In the genomic region with DNA sequence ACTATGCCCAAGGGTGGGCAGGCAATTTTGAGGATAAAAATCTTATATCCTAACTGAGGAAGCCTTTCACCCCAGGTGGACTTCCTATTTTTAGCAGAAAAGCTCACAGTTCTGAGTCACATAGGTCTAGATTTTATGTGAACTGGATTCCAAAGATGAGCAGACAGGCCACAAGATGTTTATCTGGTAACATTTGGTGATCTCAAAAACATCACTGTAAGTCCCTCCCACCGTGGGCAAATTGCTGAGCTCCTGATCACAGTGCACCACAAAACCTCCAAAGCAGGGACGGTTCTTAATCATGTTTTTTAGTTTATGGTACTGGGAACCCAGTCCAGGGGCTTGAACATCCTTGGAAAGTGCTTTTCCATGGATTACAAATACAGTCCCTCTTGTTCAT, we compare ENCODE assay signal across 37 mouse cellular contexts. TPM values are rescaled to one million over a fixed set of nuclear protein-coding genes. Genes with fewer than 3 reads are reported as not detected.
DNase-seq lines count a peak whose midpoint lies in the region; ATAC-seq and TF ChIP-seq lines count a peak whose summit lies in the region.
"Had no signal": no experiment of that assay in that cellular context is flagged by ENCODE, and none has a peak within 500 bp of the region (broad histone marks: within the 10 kb centered on the region; RNA-seq: fewer than 3 reads in every experiment).

No protein-coding gene starts in this region.

- peak overlapping the region; percentile 55; the same call in 1 of the 2 replicates for H3K27ac ChIP-seq in MEL (ENCODE audit: control insufficient read depth, low read depth, low read length)
- H3K27ac ChIP-seq in liver, embryonic 11.5 days (ENCODE audit: low read depth, low read length), result no peak overlapping the region
- H3K27ac ChIP-seq in liver, embryonic 16.5 days (ENCODE audit: low read length), result peak overlapping the region; percentile 98
- H3K27ac ChIP-seq: embryonic facial prominence, embryonic 12.5 days; heart, embryonic 10.5 days; heart, embryonic 15.5 days; limb, embryonic 13.5 days; neural tube, embryonic 15.5 days had no signal

- H3K4me2 ChIP-seq in liver, embryonic 11.5 days, result peak overlapping the region; percentile 59; the same call in 1 of the 2 replicates
- peak overlapping the region; percentile 77 for H3K4me2 ChIP-seq in liver, embryonic 16.5 days (ENCODE audit: low read depth, low read length)
- H3K4me2 ChIP-seq: embryonic facial prominence, embryonic 12.5 days; heart, embryonic 15.5 days; limb, embryonic 13.5 days; neural tube, embryonic 15.5 days had no signal

- H3K4me3 ChIP-seq in MEL (ENCODE audit: control insufficient read depth in 1 of 2, insufficient read depth in 1 of 2, low read depth in 2 of 2, low read length in 2 of 2), result no peak overlapping the region
- H3K4me3 ChIP-seq in liver, embryonic 11.5 days (ENCODE audit: low read depth, low read length), result no peak overlapping the region
- H3K4me3 ChIP-seq in liver, embryonic 16.5 days (ENCODE audit: low read depth, low read length), result peak overlapping the region; percentile 31; the same call in 1 of the 2 replicates
- H3K4me3 ChIP-seq: embryonic facial prominence, embryonic 12.5 days; heart, embryonic 10.5 days; heart, embryonic 15.5 days; limb, embryonic 13.5 days; neural tube, embryonic 15.5 days had no signal

- ATAC-seq in CD4-positive, CD25-positive, alpha-beta regulatory T cell, adult 4 months, result no peak
- no peak for ATAC-seq in liver, embryonic 11.5 days (replicated peaks; ENCODE audit: low FRiP score)
- no peak for ATAC-seq in liver, embryonic 16.5 days (ENCODE audit: low read depth)
- ATAC-seq: activated CD4-positive, CD25-positive, alpha-beta regulatory T cell, adult 4 months; hindbrain, embryonic 16.5 days; intestine, embryonic 16.5 days had no signal

- TF ChIP-seq POLR2A in MEL (IDR thresholded peaks at IDR 0.05; ENCODE audit: control insufficient read depth in 1 of 2, insufficient read depth in 1 of 2, low read depth in 1 of 2, low read length in 2 of 2, poor library complexity in 1 of 2), result no peak

- H3K79me2 ChIP-seq in MEL (ENCODE audit: control insufficient read depth, insufficient read depth, low read length, poor library complexity), result peaks cover 4% of the 10 kb centered on the region; the same call in 1 of the 2 replicates

- peak; percentile 10 for DNase-seq in CD4-positive, CD25-positive, alpha-beta regulatory T cell, adult 2 months (ENCODE audit: low read depth, low spot score)
- DNase-seq in MEL (ENCODE audit: low read depth, low spot score), result no peak
- no peak for DNase-seq in liver, embryonic 11.5 days (ENCODE audit: low spot score)
- DNase-seq in right cerebral cortex, postnatal 25 days, result no peak
- DNase-seq in kidney, adult 18-20 months, result no peak
- DNase-seq in left cerebral cortex, adult 9 months (ENCODE audit: low spot score in 2 of 2), result no peak
- DNase-seq: adrenal gland, adult 2 months; adrenal gland, postnatal 36 days; cerebellum, adult 9-11 months; embryo, embryonic 11 days; gastrocnemius, postnatal 14 days; kidney, postnatal 14 days; layer of hippocampus, adult 9-11 months; lung, adult 2 months; lung, postnatal 10 days; midbrain, embryonic 14.5 days; retina, postnatal 1 day; spleen, adult 18-20 months; thymus, adult 2 months had no signal

- no peak overlapping the region for H3K9ac ChIP-seq in MEL (ENCODE audit: control insufficient read depth, low read depth, low read length, poor library complexity, severe bottlenecking)
- no peak overlapping the region for H3K9ac ChIP-seq in liver, embryonic 11.5 days (ENCODE audit: low read depth, low read length)
- peak overlapping the region; percentile 65 for H3K9ac ChIP-seq in liver, embryonic 16.5 days (ENCODE audit: low read depth, low read length)
- H3K9ac ChIP-seq: embryonic facial prominence, embryonic 12.5 days; heart, embryonic 15.5 days; limb, embryonic 13.5 days; neural tube, embryonic 15.5 days had no signal

- H3K9me3 ChIP-seq in MEL (replicated peaks; ENCODE audit: insufficient read depth, low read length), result no peaks in the 10 kb centered on the region
- H3K9me3 ChIP-seq in liver, embryonic 11.5 days (ENCODE audit: control insufficient read depth, low read length), result no peaks in the 10 kb centered on the region
- H3K9me3 ChIP-seq in liver, embryonic 16.5 days (replicated peaks; ENCODE audit: control insufficient read depth, low read length), result no peaks in the 10 kb centered on the region
- H3K9me3 ChIP-seq: embryonic facial prominence, embryonic 12.5 days; heart, embryonic 10.5 days; heart, embryonic 15.5 days; limb, embryonic 13.5 days; neural tube, embryonic 15.5 days had no signal

- WGBS in liver, embryonic 11.5 days, result 70% methylated on average over 2 of the region's 2 CpGs
- WGBS in liver, embryonic 16.5 days (ENCODE audit: insufficient replicate concordance), result 36% methylated on average over 2 of the region's 2 CpGs

- peaks cover 27 to 38% of the 10 kb centered on the region in 2 experiments for H3K4me1 ChIP-seq in MEL (ENCODE audit: control insufficient read depth in 1 of 2, insufficient read depth in 2 of 2, low read length in 2 of 2)
- H3K4me1 ChIP-seq in liver, embryonic 11.5 days (replicated peaks; ENCODE audit: control insufficient read depth, insufficient read depth, low read length), result peaks cover 70% of the 10 kb centered on the region
- peaks cover 83% of the 10 kb centered on the region for H3K4me1 ChIP-seq in liver, embryonic 16.5 days (ENCODE audit: control insufficient read depth, low read depth, low read length)
- H3K4me1 ChIP-seq: embryonic facial prominence, embryonic 12.5 days; neural tube, embryonic 15.5 days had no signal

- H3K27me3 ChIP-seq in MEL (ENCODE audit: control insufficient read depth in 1 of 2, insufficient read depth in 2 of 2, low read length in 2 of 2), result no peaks in the 10 kb centered on the region
- no peaks in the 10 kb centered on the region for H3K27me3 ChIP-seq in liver, embryonic 11.5 days (replicated peaks; ENCODE audit: control insufficient read depth, insufficient read depth, low read length)
- H3K27me3 ChIP-seq in liver, embryonic 16.5 days (ENCODE audit: control insufficient read depth, insufficient read depth, low read depth, low read length), result no peaks in the 10 kb centered on the region
- H3K27me3 ChIP-seq: embryonic facial prominence, embryonic 12.5 days; heart, embryonic 15.5 days; limb, embryonic 13.5 days; neural tube, embryonic 15.5 days had no signal

- no peak for TF ChIP-seq CTCF in MEL (IDR thresholded peaks at IDR 0.05 in 2 of 3, conservative IDR thresholded peaks at IDR 0.05 in 1 of 3; ENCODE audit: control insufficient read depth in 1 of 3, insufficient read depth in 1 of 3, low read depth in 2 of 3, low read length in 3 of 3, poor library complexity in 1 of 3, severe bottlenecking in 1 of 3)

- no peak for TF ChIP-seq RAD21 in MEL (IDR thresholded peaks at IDR 0.05; ENCODE audit: low read depth, low read length)

- H3K36me3 ChIP-seq in MEL (ENCODE audit: control insufficient read depth in 1 of 2, insufficient read depth in 2 of 2, low read length in 2 of 2), result peaks cover 0 to 58% of the 10 kb centered on the region in 2 experiments; a peak in 2 of 4 replicates
- 0 out of 2 replicates have a peak, but pooled peaks cover 2% of the 10 kb centered on the region for H3K36me3 ChIP-seq in liver, embryonic 11.5 days (ENCODE audit: control insufficient read depth, insufficient read depth, low read length)
- peaks cover 28% of the 10 kb centered on the region for H3K36me3 ChIP-seq in liver, embryonic 16.5 days (ENCODE audit: control insufficient read depth, insufficient read depth)
- H3K36me3 ChIP-seq: embryonic facial prominence, embryonic 12.5 days; heart, embryonic 10.5 days; heart, embryonic 15.5 days; limb, embryonic 13.5 days; neural tube, embryonic 15.5 days had no signal

- no peak; a peak in 1 of 4 replicates for TF ChIP-seq EP300 in MEL (IDR thresholded peaks at IDR 0.05; ENCODE audit: low read depth in 1 of 2, low read length in 2 of 2)

TF ChIP-seq in MEL, 35 proteins besides CTCF, POLR2A, EP300 and RAD21:
- no peak; the same call in 1 of the 2 replicates for TF ChIP-seq SIN3A (IDR thresholded peaks at IDR 0.05; ENCODE audit: low read length)
- TF ChIP-seq MXI1 (IDR thresholded peaks at IDR 0.05; ENCODE audit: low read depth, low read length), result 0 out of 2 replicates have a peak, but pooled peaks have one; percentile 8
- TF ChIP-seq TCF12 (IDR thresholded peaks at IDR 0.05; ENCODE audit: low read depth, low read length), result 0 out of 2 replicates have a peak, but pooled peaks have one; percentile 4
- TF ChIP-seq HCFC1 (IDR thresholded peaks at IDR 0.05; ENCODE audit: low read depth, low read length), result no peak

RNA-seq across cellular contexts. Expression of gene Stom, which starts 7.7 kb away (rescaled TPM):
- 1 to 10 TPM; 2.6 to 3.6 TPM for polyA plus RNA-seq in CD4-positive, CD25-positive, alpha-beta regulatory T cell, adult 4 months (2017; shearing (Covaris generic))
- total RNA-seq in MEL (2012; rRNA removed), result 27.2 and 49.4 TPM in 2 replicates
- polyA plus RNA-seq in MEL (2012; ENCODE audit: insufficient read depth in 1 of 2, insufficient read length in 2 of 2, low read depth in 1 of 2, low replicate concordance in 2 of 2, missing spikeins in 1 of 2), result 10 to 100 TPM in 1 of 2 experiments, not detected in 1; 28.0 TPM
- polyA plus RNA-seq in liver, embryonic 11.5 days (2014; fragmentation: Nextera tagmentation; extraction: Ambion mirVana), result 87.7 and 97.0 TPM in 2 replicates
- polyA plus RNA-seq in liver, embryonic 16.5 days (2015; fragmentation: Nextera tagmentation; extraction: Ambion mirVana), result 181 and 189 TPM in 2 replicates

RNA-seq across cellular contexts. Expression of gene 4930568D16Rik, which starts 38.5 kb away (rescaled TPM):
- not detected for polyA plus RNA-seq in CD4-positive, CD25-positive, alpha-beta regulatory T cell, adult 4 months (2017; shearing (Covaris generic))
- not detected in 2 replicates for total RNA-seq in MEL (2012; rRNA removed)
- not detected for polyA plus RNA-seq in MEL (2012; ENCODE audit: insufficient read depth in 1 of 2, insufficient read length in 2 of 2, low read depth in 1 of 2, low replicate concordance in 2 of 2, missing spikeins in 1 of 2)
- polyA plus RNA-seq in liver, embryonic 11.5 days (2014; fragmentation: Nextera tagmentation; extraction: Ambion mirVana), result not detected in 2 replicates
- not detected in 2 replicates for polyA plus RNA-seq in liver, embryonic 16.5 days (2015; fragmentation: Nextera tagmentation; extraction: Ambion mirVana)
- total RNA-seq: adrenal gland, adult 2 months; adrenal gland, postnatal 36 days; gastrocnemius, postnatal 14 days; granulocyte monocyte progenitor cell, adult 5-6 weeks; heart, postnatal 25 days; left cerebral cortex, adult 18-20 months; left cerebral cortex, postnatal 36 days; monocyte, adult 5-6 weeks had no signal
- polyA plus RNA-seq: activated CD4-positive, CD25-positive, alpha-beta regulatory T cell, adult 4 months; adrenal gland, adult 2 months; embryonic facial prominence, embryonic 12.5 days; forebrain, embryonic 11.5 days; heart, embryonic 10.5 days; heart, embryonic 15.5 days; hindbrain, embryonic 11.5 days; hindbrain, embryonic 16.5 days; intestine, embryonic 16.5 days; kidney, embryonic 14.5 days; limb, embryonic 13.5 days; lung, adult 2 months; midbrain, embryonic 14.5 days; neural tube, embryonic 15.5 days; thymus, adult 2 months had no signal
